Mouse (Mus musculus): ENCODE results near the gene Pola2.

GRCm38 (mm10) chr19:6005541-6005940, 41.5 kb upstream of the Pola2 start:
- no peak for TF ChIP-seq CTCF (IDR thresholded peaks at IDR 0.05; ENCODE audit: borderline replicate concordance, insufficient read depth, low read depth, low read length)
- TF ChIP-seq POLR2A (IDR thresholded peaks at IDR 0.05; ENCODE audit: borderline replicate concordance, insufficient read depth, low read length) = no peak
